Mouse (Mus musculus) forebrain, embryonic 14.5 days (tissue): Measurements from ENCODE around the gene Gm10153. TPM values are rescaled to one million over a fixed set of nuclear protein-coding genes. Genes with fewer than 3 reads are reported as not detected.
"Not testable (repeated sequence)": the region's sequence is repeated elsewhere in the genome, so short reads cannot be mapped to it uniquely, and the experiment has no call there.

Experiments used
- ATAC-seq: fragments of 200-750 bp; cut with Nextera tagmentation; 2 replicates; pipeline ENCODE4 v1.8.0; 2017; ENCODE audit warnings: mild to moderate bottlenecking, moderate library complexity
- DNase-seq: peaks from one replicate; pipeline ENCODE4 v3.0.0-alpha.2; 2015; ENCODE audit warnings: low spot score
- H3K27ac ChIP-seq: fragments of 300-500 bp; sonication (generic); 2 replicates; pipeline ENCODE4 v1.5.1; 2014; ENCODE audit warnings: low read depth, mild to moderate bottlenecking, control low read depth, low read length, moderate library complexity
- H3K27me3 ChIP-seq: fragments of 300-500 bp; sonication (generic); replicated peaks from 2 replicates; pipeline ENCODE4 v1.6.1; 2014; ENCODE audit warnings: low read length, control low read depth, mixed read lengths; ENCODE audit not compliant: control insufficient read depth, insufficient read depth
- H3K36me3 ChIP-seq: fragments of 300-500 bp; sonication (generic); 2 replicates; pipeline ENCODE4 v1.6.1; 2014; ENCODE audit warnings: low read length, control low read depth; ENCODE audit not compliant: control insufficient read depth, insufficient read depth
- H3K4me1 ChIP-seq: fragments of 300-500 bp; sonication (generic); 2 replicates; pipeline ENCODE4 v1.6.1; 2014; ENCODE audit warnings: antibody characterized with exemption, low read length, control low read depth; ENCODE audit not compliant: control insufficient read depth, insufficient read depth
- H3K4me2 ChIP-seq: fragments of 300-500 bp; sonication (generic); 2 replicates; pipeline ENCODE4 v1.6.1; 2014; ENCODE audit warnings: mild to moderate bottlenecking, control low read depth, low read length
- H3K4me3 ChIP-seq: fragments of 300-500 bp; sonication (generic); 2 replicates; pipeline ENCODE4 v1.5.1; 2014; ENCODE audit warnings: low read depth, low read length, control low read depth
- H3K9ac ChIP-seq: fragments of 300-500 bp; sonication (generic); 2 replicates; pipeline ENCODE4 v1.6.1; 2014; ENCODE audit warnings: mild to moderate bottlenecking, low read length, control low read depth, moderate library complexity
- H3K9me3 ChIP-seq: fragments of 300-500 bp; sonication (generic); replicated peaks from 2 replicates; pipeline ENCODE4 v1.6.1; 2016; ENCODE audit warnings: low read length, control low read depth, mixed read lengths; ENCODE audit not compliant: control insufficient read depth
- WGBS: fragments of 180-500 bp; shearing (Covaris S2); extraction: QIAGEN DNeasy Blood & Tissue Kit; methylation state at CpG from one replicate; pipeline ENCODE4 v1.1.7; 2014; 5-methylcytosine and 5-hydroxymethylcytosine counted together
- polyA plus RNA-seq: library from polyadenylated mRNA; unstranded; fragments of >200 nt; fragmentation: Nextera tagmentation; extraction: Ambion mirVana; gene quantifications from 2 replicates; pipeline ENCODE4 v1.2.1, GENCODE M21; 2014

Gene Gm10153
- not detected in 2 replicates for polyA plus RNA-seq

DNA sequence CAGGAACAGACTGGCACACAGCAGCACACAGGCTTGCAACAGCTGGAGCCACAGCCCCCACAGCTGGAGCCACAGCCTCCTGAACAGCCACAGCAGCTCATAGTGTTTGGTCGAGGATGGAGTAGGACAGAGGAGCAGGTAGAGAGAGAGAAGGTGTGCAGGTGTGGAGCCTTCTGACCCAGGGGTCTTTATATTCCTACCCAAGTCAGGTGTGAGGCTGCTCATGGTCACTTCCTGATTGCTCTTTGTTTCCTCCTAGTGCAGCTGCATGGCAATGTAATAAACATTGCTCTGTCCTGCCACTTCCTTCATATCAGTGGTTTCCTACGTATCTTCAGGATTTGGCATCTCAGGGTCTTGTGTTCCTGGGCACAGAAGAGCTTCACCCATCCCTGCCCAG lies at the start of gene Gm10153:
TSS of gene Gm10153 (minus strand) at position 101 of the 400 bp plus-strand sequence.
- WGBS = 44% methylated on average over 2 of the region's 2 CpGs
- no peaks in the 10 kb centered on the region for H3K9me3 ChIP-seq
- ATAC-seq = no peak
- H3K36me3 ChIP-seq = no peaks in the 10 kb centered on the region
- no peaks in the 10 kb centered on the region for H3K27me3 ChIP-seq
- H3K4me1 ChIP-seq = no peaks in the 10 kb centered on the region
- no peak for DNase-seq
- H3K4me3 ChIP-seq = no peak within 1 kb of the TSS
- H3K4me2 ChIP-seq = no peak within 1 kb of the TSS
- no peak within 1 kb of the TSS for H3K9ac ChIP-seq
- no peak within 1 kb of the TSS for H3K27ac ChIP-seq

DNA sequence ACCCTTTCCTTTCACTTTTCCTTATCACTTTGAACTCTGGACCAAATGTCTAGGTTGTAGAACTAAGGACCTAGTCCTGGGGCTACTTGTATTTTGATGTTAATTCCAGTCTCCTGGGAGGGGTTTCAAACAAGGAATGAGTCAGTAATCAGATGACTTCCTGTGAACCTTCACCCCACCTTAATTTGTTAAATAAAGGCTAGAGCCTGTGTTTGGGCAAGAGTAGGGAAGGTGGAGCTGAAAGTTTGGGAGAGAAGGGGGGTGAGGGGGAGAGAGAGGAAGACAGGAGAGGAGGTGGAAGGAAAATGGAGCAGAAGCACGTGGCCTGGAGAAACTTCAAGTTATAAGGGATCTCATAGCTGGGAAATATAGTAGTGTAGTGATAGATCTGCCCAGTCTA lies 41.4 kb upstream of the Gm10153 start:
- Histone ChIP-seq H3K9ac (no peak overlapping the region), H3K36me3 (no peaks in the 10 kb centered on the region), H3K4me2 (no peak overlapping the region), H3K27ac (no peak overlapping the region), H3K9me3 (no peaks in the 10 kb centered on the region), H3K4me3 (no peak overlapping the region), H3K27me3 (no peaks in the 10 kb centered on the region), H3K4me1 (no peaks in the 10 kb centered on the region)
- ATAC-seq (no peak), DNase-seq (no peak)
- WGBS = 16% methylated on average over 1 of the region's 1 CpGs

DNA sequence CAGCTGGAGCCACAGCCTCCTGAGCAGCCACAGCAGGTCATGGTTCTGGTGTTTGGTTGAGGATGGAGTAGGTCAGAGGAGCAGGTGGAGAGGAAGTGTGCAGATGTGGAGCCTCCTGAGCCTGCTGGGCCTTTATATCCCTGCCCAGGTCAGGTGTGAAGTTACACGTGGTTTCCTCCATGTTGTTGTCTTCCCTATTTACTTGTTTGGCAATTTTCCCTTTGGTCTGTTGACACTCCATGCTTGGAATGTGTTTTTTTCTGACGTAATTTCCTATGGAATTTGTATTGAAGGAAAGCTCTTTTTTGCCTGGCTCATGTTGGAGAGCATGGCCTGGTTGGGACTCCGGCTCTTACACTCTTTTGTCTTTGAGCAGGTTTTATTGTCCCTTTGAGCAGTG lies 39.7 kb upstream of the Gm10153 start, which contains the start of gene Krtap5-5:
TSS of gene Krtap5-5 (minus strand) at position 101 of the 400 bp plus-strand sequence.
- not testable (repeated sequence) for ATAC-seq, H3K4me3 ChIP-seq

DNA sequence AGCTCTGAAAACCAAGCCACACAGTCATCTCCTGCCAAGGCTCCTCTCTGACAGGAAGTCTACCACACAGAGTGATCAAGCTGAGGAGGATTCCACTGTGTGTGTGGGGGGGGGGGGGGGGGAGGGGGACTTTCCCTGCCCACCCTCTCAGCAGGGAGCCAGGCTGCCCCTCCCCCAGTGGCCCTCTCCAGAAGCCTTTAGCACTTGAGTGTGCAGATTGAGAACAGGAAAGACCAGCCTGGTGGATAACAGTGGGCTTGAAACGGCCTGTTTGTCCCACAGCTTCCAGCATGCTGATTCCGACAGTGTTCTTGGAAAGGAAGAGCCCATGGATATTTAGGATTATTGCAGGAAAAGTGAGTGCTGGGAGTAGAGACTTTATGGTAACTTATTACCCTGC lies 34.3 kb upstream of the Gm10153 start:
- H3K27me3 ChIP-seq = no peaks in the 10 kb centered on the region
- H3K4me3 ChIP-seq = no peak overlapping the region
- WGBS = 53% methylated on average over 2 of the region's 2 CpGs
- H3K27ac ChIP-seq = no peak overlapping the region
- no peaks in the 10 kb centered on the region for H3K9me3 ChIP-seq
- H3K4me2 ChIP-seq = no peak overlapping the region
- no peak for DNase-seq
- H3K4me1 ChIP-seq = no peaks in the 10 kb centered on the region
- no peaks in the 10 kb centered on the region for H3K36me3 ChIP-seq
- no peak overlapping the region for H3K9ac ChIP-seq
- ATAC-seq = no peak

More for the DNA sequence above, 39.7 kb upstream of the Gm10153 start, which contains the start of gene Krtap5-5:
- DNase-seq, H3K36me3 ChIP-seq, H3K4me2 ChIP-seq, H3K9me3 ChIP-seq, H3K27me3 ChIP-seq, H3K4me1 ChIP-seq, H3K9ac ChIP-seq, H3K27ac ChIP-seq: not testable (repeated sequence)
- 48% methylated on average over 3 of the region's 3 CpGs for WGBS

GRCm38 (mm10) chr7:142212136-142212535 lies 21.9 kb upstream of the Gm10153 start:
- H3K4me2 ChIP-seq, H3K4me1 ChIP-seq, H3K27me3 ChIP-seq, ATAC-seq, H3K4me3 ChIP-seq, DNase-seq, H3K9me3 ChIP-seq, H3K9ac ChIP-seq, H3K36me3 ChIP-seq, H3K27ac ChIP-seq: not testable (repeated sequence)
- 61% methylated on average over 1 of the region's 1 CpGs for WGBS

- Histone ChIP-seq H3K36me3 (no peaks in the 10 kb centered on the region), H3K9me3 (no peaks in the 10 kb centered on the region), H3K9ac (no peak within 1 kb of the TSS), H3K4me3 (no peak within 1 kb of the TSS), H3K27me3 (no peaks in the 10 kb centered on the region), H3K27ac (no peak within 1 kb of the TSS), H3K4me2 (no peak within 1 kb of the TSS), H3K4me1 (no peaks in the 10 kb centered on the region)
- DNase-seq (no peak), ATAC-seq (no peak)
- 77% methylated on average over 1 of the region's 1 CpGs for WGBS
Measured at GRCm38 (mm10) chr7:142211559-142211958, 21.4 kb upstream of the Gm10153 start, which contains the start of gene Gm7579. Gene Gm7579 (plus strand): TSS chr7:142211859.

DNA sequence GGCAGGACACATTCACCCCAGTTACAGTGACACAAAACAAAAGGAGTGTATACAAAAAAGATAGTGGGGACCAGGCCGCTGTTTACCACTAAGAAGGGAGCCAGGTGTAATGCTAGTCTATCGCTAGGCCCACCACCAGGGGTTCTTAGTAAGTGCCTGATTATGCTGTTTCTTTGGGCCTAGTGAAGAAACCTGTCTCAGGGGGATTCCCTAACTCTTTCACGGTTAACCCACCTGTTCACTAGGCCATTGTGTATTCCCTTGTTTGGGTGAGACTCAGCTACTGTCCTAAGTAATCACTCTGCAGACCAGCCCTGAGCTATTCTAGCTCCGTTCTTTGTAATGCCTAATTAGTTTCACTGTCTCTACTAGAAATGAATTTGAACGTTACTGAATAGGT lies 16.7 kb upstream of the Gm10153 start:
- H3K4me1 ChIP-seq, DNase-seq, H3K27ac ChIP-seq, H3K9ac ChIP-seq, H3K4me3 ChIP-seq, H3K27me3 ChIP-seq, H3K4me2 ChIP-seq, ATAC-seq, H3K9me3 ChIP-seq, H3K36me3 ChIP-seq: not testable (repeated sequence)
- WGBS = 60% methylated on average over 5 of the region's 5 CpGs

DNA sequence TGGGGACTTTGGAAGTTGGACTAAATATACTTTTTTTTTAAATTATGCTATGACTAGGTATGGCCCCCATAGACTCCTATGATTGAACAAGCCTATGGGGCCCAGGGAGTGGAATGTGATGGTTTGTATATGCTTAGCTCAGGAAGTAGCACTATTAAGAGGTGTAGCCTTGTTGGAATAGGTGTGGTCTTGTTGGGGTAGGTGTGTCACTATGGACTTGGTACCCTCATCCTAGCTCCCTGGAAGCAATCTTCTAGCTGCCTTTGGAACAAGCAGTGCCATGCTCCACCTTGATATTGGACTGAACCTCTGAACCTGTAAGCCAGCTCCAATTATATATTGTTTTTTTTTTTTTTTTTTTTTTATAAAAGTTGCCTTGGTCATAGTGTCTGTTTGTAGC lies 15.3 kb upstream of the Gm10153 start:
- H3K27ac ChIP-seq = no peak overlapping the region

GRCm38 (mm10) chr7:142201064-142201463 lies 10.9 kb upstream of the Gm10153 start, which contains the start of gene Krtap5-3:
Gene Krtap5-3 (plus strand): TSS chr7:142201364.
- 86% methylated on average over 1 of the region's 1 CpGs for WGBS
- Histone ChIP-seq H3K4me3 (no peak within 1 kb of the TSS), H3K36me3 (no peaks in the 10 kb centered on the region), H3K27ac (no peak within 1 kb of the TSS), H3K9me3 (no peaks in the 10 kb centered on the region), H3K4me1 (no peaks in the 10 kb centered on the region), H3K27me3 (no peaks in the 10 kb centered on the region), H3K4me2 (no peak within 1 kb of the TSS), H3K9ac (no peak within 1 kb of the TSS)
- DNase-seq (no peak), ATAC-seq (no peak)

More for the DNA sequence above, 15.3 kb upstream of the Gm10153 start:
- Histone ChIP-seq H3K4me3 (no peak overlapping the region), H3K4me2 (no peak overlapping the region), H3K9ac (no peak overlapping the region), H3K27me3 (no peaks in the 10 kb centered on the region), H3K4me1 (no peaks in the 10 kb centered on the region), H3K36me3 (no peaks in the 10 kb centered on the region), H3K9me3 (no peaks in the 10 kb centered on the region)
- ATAC-seq = no peak
- DNase-seq = no peak
